Comparison of ENCODE assay signal across 8 mouse cellular contexts in the genomic region with DNA sequence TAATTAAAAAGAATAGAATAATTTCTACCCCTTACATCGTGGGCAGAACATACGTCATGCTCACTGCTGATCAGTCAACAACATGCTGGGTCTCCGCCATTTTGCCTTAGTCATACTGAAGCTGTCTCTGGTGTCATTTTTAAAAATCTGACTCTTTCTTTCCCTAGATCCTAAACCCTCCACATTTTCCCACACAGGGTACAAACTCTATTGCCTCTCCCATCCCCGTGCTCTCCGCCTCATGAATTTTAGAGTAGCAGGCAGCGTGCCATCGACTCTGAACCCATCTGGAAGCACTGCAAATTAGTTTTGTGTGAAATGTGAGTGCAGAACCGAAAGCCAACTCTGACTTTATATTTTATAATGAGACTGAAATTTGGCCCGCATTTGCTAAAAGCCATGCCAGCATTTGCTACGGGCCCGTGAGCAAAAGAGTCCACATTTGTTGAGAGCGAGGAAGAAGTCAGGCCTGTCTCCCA.
DNase-seq lines count a peak whose midpoint lies in the region; ATAC-seq and TF ChIP-seq lines count a peak whose summit lies in the region.

No protein-coding gene starts in this region.

- peak; percentile 26 to 35 for DNase-seq in heart, postnatal 10 days
- DNase-seq in heart, adult 18-20 months: no peak
- peak; percentile 84 for DNase-seq in brain, adult 2 months (ENCODE audit: low read depth, low spot score)
- peak; percentile 94 for DNase-seq in forebrain, postnatal 0 days
- DNase-seq in kidney, postnatal 10 days: peak; percentile 67
- peak; percentile 83 for DNase-seq in midbrain, postnatal 0 days (ENCODE audit: low spot score)
- no peak for DNase-seq in embryo, embryonic 11 days

- no peaks in the 10 kb centered on the region for H3K27me3 ChIP-seq in forebrain, postnatal 0 days (ENCODE audit: insufficient read depth, low read length)
- no peaks in the 10 kb centered on the region for H3K27me3 ChIP-seq in midbrain, postnatal 0 days (ENCODE audit: insufficient read depth, low read length)

- intact Hi-C loops in heart, postnatal 10 days (cut with DNase I): no loop called here

- H3K4me3 ChIP-seq in forebrain, postnatal 0 days (ENCODE audit: low read depth, low read length): no peak overlapping the region
- no peak overlapping the region for H3K4me3 ChIP-seq in midbrain, postnatal 0 days (ENCODE audit: low read depth, low read length)

- peak overlapping the region; percentile 50; the same call in 1 of the 2 replicates for H3K27ac ChIP-seq in forebrain, postnatal 0 days (ENCODE audit: low read depth, low read length)
- no peak overlapping the region for H3K27ac ChIP-seq in midbrain, postnatal 0 days (ENCODE audit: low read depth, low read length)

- no peaks in the 10 kb centered on the region for H3K36me3 ChIP-seq in forebrain, postnatal 0 days (ENCODE audit: insufficient read depth)
- no peaks in the 10 kb centered on the region for H3K36me3 ChIP-seq in midbrain, postnatal 0 days (ENCODE audit: insufficient read depth, low read length)

- no peak overlapping the region for H3K4me2 ChIP-seq in forebrain, postnatal 0 days (ENCODE audit: low read depth)
- H3K4me2 ChIP-seq in midbrain, postnatal 0 days (ENCODE audit: low read depth, low read length, poor library complexity, severe bottlenecking): no peak overlapping the region

- H3K9me3 ChIP-seq in forebrain, postnatal 0 days (ENCODE audit: low read length): no peaks in the 10 kb centered on the region
- no peaks in the 10 kb centered on the region for H3K9me3 ChIP-seq in midbrain, postnatal 0 days (ENCODE audit: low read length)

- peaks cover 22% of the 10 kb centered on the region for H3K4me1 ChIP-seq in forebrain, postnatal 0 days (ENCODE audit: insufficient read depth)
- no peaks in the 10 kb centered on the region; the same call in 1 of the 2 replicates for H3K4me1 ChIP-seq in midbrain, postnatal 0 days (ENCODE audit: insufficient read depth, low read length)

- TF ChIP-seq CTCF in forebrain, postnatal 0 days (IDR thresholded peaks at IDR 0.05; ENCODE audit: low read depth): no peak
- no peak for TF ChIP-seq CTCF in midbrain, postnatal 0 days (IDR thresholded peaks at IDR 0.05)

- no peak overlapping the region for H3K9ac ChIP-seq in forebrain, postnatal 0 days
- H3K9ac ChIP-seq in midbrain, postnatal 0 days (replicated peaks; ENCODE audit: low read length, poor library complexity, severe bottlenecking): no peak overlapping the region

- WGBS in forebrain, postnatal 0 days: 31% methylated on average over 12 of the region's 12 CpGs
- WGBS in midbrain, postnatal 0 days: 62% methylated on average over 12 of the region's 12 CpGs

- peak; percentile 89 for ATAC-seq in forebrain, postnatal 0 days
- ATAC-seq in midbrain, postnatal 0 days (ENCODE audit: low FRiP score): no peak
- ATAC-seq in CD4-positive, CD25-positive, alpha-beta regulatory T cell, adult 4 months: no peak

Comparison
In these comparisons a context has a peak if more than half of its experiments do, and no peak if none do; other contexts are left out.
1. DNase-seq: peak in heart, postnatal 10 days (2 of 2), brain, adult 2 months (single experiment), forebrain, postnatal 0 days (single experiment), kidney, postnatal 10 days (single experiment) and midbrain, postnatal 0 days (single experiment); none in heart, adult 18-20 months (0 of 2) and embryo, embryonic 11 days (single experiment).